Mouse (Mus musculus) heart, postnatal 0 days (tissue): ENCODE data around the gene Gm21970. TPM values are rescaled to one million over a fixed set of nuclear protein-coding genes. Genes with fewer than 3 reads are reported as not detected.
A peak's percentile ranks its signal among the peaks of the same experiment; 100 is the strongest.
"Not testable (repeated sequence)": the region's sequence is repeated elsewhere in the genome, so short reads cannot be mapped to it uniquely, and the experiment has no call there.

Experiments
- ATAC-seq: fragments of 200-750 bp; cut with Nextera tagmentation; 2 replicates; pipeline ENCODE4 v1.8.0; 2017; ENCODE audit warnings: low read depth, moderate number of reproducible peaks, moderate library complexity; ENCODE audit not compliant: insufficient read depth
- DNase-seq: peaks from one replicate; pipeline ENCODE4 v3.0.0-alpha.2; 2016; ENCODE audit warnings: low spot score
- H3K27ac ChIP-seq: fragments of 300-500 bp; sonication (generic); 2 replicates; pipeline ENCODE4 v1.5.1; 2014; ENCODE audit warnings: low read depth, mild to moderate bottlenecking
- H3K27me3 ChIP-seq: fragments of 300-500 bp; sonication (generic); 2 replicates; pipeline ENCODE4 v1.6.1; 2014; ENCODE audit warnings: low read length, mixed read lengths; ENCODE audit not compliant: control insufficient read depth, insufficient read depth
- H3K36me3 ChIP-seq: fragments of 300-500 bp; sonication (generic); replicated peaks from 2 replicates; pipeline ENCODE4 v1.6.1; 2014; ENCODE audit warnings: low read length, mixed read lengths; ENCODE audit not compliant: control insufficient read depth, insufficient read depth
- H3K4me1 ChIP-seq: fragments of 300-500 bp; sonication (generic); 2 replicates; pipeline ENCODE4 v1.6.1; 2014; ENCODE audit warnings: antibody characterized with exemption; ENCODE audit not compliant: control insufficient read depth, insufficient read depth
- H3K4me2 ChIP-seq: fragments of 300-500 bp; sonication (generic); 2 replicates; pipeline ENCODE4 v1.6.1; 2014; ENCODE audit warnings: low read depth, mild to moderate bottlenecking, low read length, moderate library complexity
- H3K4me3 ChIP-seq: fragments of 300-500 bp; sonication (generic); 2 replicates; pipeline ENCODE4 v1.5.1; 2014; ENCODE audit warnings: low read depth, low read length
- H3K9ac ChIP-seq: fragments of 300-500 bp; sonication (generic); replicated peaks from 2 replicates; pipeline ENCODE4 v1.6.1; 2014; ENCODE audit warnings: low read depth, low read length, mixed read lengths
- H3K9me3 ChIP-seq: fragments of 300-500 bp; sonication (generic); replicated peaks from 2 replicates; pipeline ENCODE4 v1.6.1; 2016; ENCODE audit warnings: low read length; ENCODE audit not compliant: control insufficient read depth
- CTCF ChIP-seq: IDR thresholded peaks from 2 replicates; pipeline ENCODE4 v1.5.1; 2016; ENCODE audit warnings: antibody characterized with exemption, control low read depth, low read depth
- EP300 ChIP-seq: IDR thresholded peaks from 2 replicates; pipeline ENCODE4 v1.6.1; 2016; ENCODE audit warnings: antibody characterized with exemption, low read depth
- WGBS: fragments of 180-500 bp; shearing (Covaris S2); extraction: QIAGEN DNeasy Blood & Tissue Kit; methylation state at CpG from one replicate; pipeline ENCODE4 v1.1.7; 2014; 5-methylcytosine and 5-hydroxymethylcytosine counted together
- polyA plus RNA-seq: library from polyadenylated mRNA; unstranded; fragments of >200 nt; fragmentation: Nextera tagmentation; extraction: Ambion mirVana; gene quantifications from 2 replicates; pipeline ENCODE4 v1.2.1, GENCODE M21; 2015
- total RNA-seq: library from RNA; depleted of rRNA; stranded (reverse); fragments of >200 nt; gene quantifications from 2 replicates; pipeline ENCODE4 v1.2.3, GENCODE M21; 2014; ENCODE audit warnings: low replicate concordance

Gm21970 gene
- total and polyA plus RNA-seq, 2 experiments from 2014 or later: not detected

DNA sequence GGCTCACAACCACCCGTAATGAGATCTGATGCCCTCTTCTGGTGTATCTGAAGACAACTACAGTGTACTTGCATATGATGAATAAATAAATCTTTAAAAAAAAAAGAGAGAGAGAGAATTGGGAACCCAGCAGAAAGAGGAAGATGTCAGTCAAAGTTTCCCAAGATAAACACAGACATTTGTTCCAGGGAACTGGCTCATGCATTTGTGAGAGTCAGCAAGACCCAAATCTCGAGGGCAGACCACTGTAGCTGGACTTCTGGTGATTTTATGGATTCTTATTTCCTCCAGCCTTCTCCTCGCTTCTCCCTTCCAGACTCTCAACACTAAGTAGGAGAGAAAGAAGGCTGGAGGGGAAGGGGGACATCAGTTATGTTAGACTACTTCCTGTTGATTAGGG is 46.6 kb downstream of the Gm21970 start:
- H3K36me3 ChIP-seq: no peaks in the 10 kb centered on the region
- no peak overlapping the region for H3K4me2 ChIP-seq
- TF ChIP-seq CTCF (no peak), EP300 (no peak)
- peaks cover 19% of the 10 kb centered on the region for H3K4me1 ChIP-seq
- no peaks in the 10 kb centered on the region for H3K27me3 ChIP-seq
- ATAC-seq: no peak
- H3K4me3 ChIP-seq: no peak overlapping the region
- no peaks in the 10 kb centered on the region for H3K9me3 ChIP-seq
- no peak for DNase-seq
- H3K9ac ChIP-seq: no peak overlapping the region
- H3K27ac ChIP-seq: no peak overlapping the region
- WGBS: 82% methylated on average over 3 of the region's 3 CpGs

GRCm38 (mm10) chr16:91438599-91438998 is 47.1 kb downstream of the Gm21970 start:
- not testable (repeated sequence) for H3K27ac ChIP-seq, DNase-seq, ATAC-seq, H3K9me3 ChIP-seq, H3K36me3 ChIP-seq, H3K27me3 ChIP-seq, H3K9ac ChIP-seq, H3K4me2 ChIP-seq, H3K4me3 ChIP-seq
- H3K4me1 ChIP-seq: peaks cover 17% of the 10 kb centered on the region
- 76% methylated on average over 1 of the region's 1 CpGs for WGBS

DNA sequence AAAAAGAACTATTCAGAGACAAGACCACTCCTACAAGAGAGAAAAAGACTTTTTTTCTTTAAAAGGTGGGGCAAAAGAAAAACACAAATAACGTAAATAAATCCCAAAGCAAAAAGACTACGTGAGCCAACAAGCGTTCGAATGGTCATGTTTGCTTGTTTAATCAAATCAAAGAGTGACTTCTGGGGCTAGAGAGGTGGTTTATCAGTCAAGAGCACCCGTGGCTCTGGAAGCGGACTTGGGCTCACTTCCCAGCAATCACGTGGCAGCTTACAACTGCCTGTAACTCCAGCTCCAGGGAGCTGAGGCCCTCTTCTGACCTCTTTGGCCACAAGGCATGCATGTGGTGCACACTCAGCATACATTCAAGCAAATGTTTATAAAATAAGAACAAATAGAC is 49.8 kb downstream of the Gm21970 start:
- no peak overlapping the region for H3K9ac ChIP-seq
- H3K27me3 ChIP-seq: no peaks in the 10 kb centered on the region
- no peak overlapping the region for H3K4me2 ChIP-seq
- H3K4me1 ChIP-seq: peaks cover 15% of the 10 kb centered on the region; the same call in 1 of the 2 replicates
- peak overlapping the region; percentile 49 for H3K27ac ChIP-seq
- H3K4me3 ChIP-seq: no peak overlapping the region
- 14% methylated on average over 7 of the region's 7 CpGs for WGBS
- DNase-seq (peak; percentile 84), ATAC-seq (peak; percentile 90)
- H3K9me3 ChIP-seq: no peaks in the 10 kb centered on the region
- TF ChIP-seq EP300 (peak; percentile 58; the same call in 1 of the 2 replicates), CTCF (peak; percentile 61)
- no peaks in the 10 kb centered on the region for H3K36me3 ChIP-seq

GRCm38 (mm10) chr16:91441811-91442240 is 50.3 kb downstream of the Gm21970 start:
- Histone ChIP-seq H3K4me2 (no peak overlapping the region), H3K4me1 (peaks cover 15% of the 10 kb centered on the region; the same call in 1 of the 2 replicates), H3K9ac (no peak overlapping the region; the same call in 1 of the 2 replicates), H3K36me3 (no peaks in the 10 kb centered on the region), H3K4me3 (no peak overlapping the region), H3K27ac (peak overlapping the region; percentile 49; the same call in 1 of the 2 replicates), H3K9me3 (no peaks in the 10 kb centered on the region), H3K27me3 (no peaks in the 10 kb centered on the region)
- 57% methylated on average over 7 of the region's 7 CpGs for WGBS
- ATAC-seq: 0 out of 2 replicates have a peak, but pooled peaks have one; percentile 3
- TF ChIP-seq CTCF (no peak), EP300 (no peak)
- DNase-seq: no peak

- ATAC-seq: no peak
- H3K4me2 ChIP-seq: no peak overlapping the region
- no peak overlapping the region for H3K4me3 ChIP-seq
- no peaks in the 10 kb centered on the region for H3K27me3 ChIP-seq
- H3K36me3 ChIP-seq: no peaks in the 10 kb centered on the region
- H3K9ac ChIP-seq: no peak overlapping the region
- whole genome bisulfite sequencing: 60% methylated on average over 4 of the region's 4 CpGs
- H3K27ac ChIP-seq: no peak overlapping the region; the same call in 1 of the 2 replicates
- no peak for DNase-seq
- peaks cover 19% of the 10 kb centered on the region; the same call in 1 of the 2 replicates for H3K4me1 ChIP-seq
- TF ChIP-seq EP300 (no peak), CTCF (no peak)
- H3K9me3 ChIP-seq: no peaks in the 10 kb centered on the region
Observed at GRCm38 (mm10) chr16:91442446-91442845, 50.9 kb downstream of the Gm21970 start.

DNA sequence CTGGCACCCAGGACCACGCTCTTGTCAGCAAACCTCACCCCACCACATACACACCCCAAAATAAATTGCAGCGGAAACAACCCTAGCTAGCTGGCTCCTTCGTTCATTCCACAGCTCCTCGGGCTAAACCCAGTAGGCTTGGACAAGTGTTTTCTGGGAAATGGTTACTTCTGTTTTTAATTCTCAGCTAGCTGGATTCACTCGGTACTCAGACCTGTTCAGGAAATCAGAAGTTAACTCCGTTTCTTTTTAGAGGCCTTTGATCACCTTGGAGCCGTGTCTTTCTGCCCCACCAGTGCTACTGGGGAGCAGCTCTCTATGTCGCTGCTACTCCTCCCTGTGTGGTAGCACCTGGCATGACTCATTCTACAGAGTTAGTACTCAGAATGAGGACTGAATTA is 51.7 kb downstream of the Gm21970 start:
- H3K9me3 ChIP-seq: no peaks in the 10 kb centered on the region
- no peak for TF ChIP-seq CTCF
- TF ChIP-seq EP300: no peak
- H3K27me3 ChIP-seq: no peaks in the 10 kb centered on the region
- no peak overlapping the region for H3K9ac ChIP-seq
- H3K36me3 ChIP-seq: no peaks in the 10 kb centered on the region
- ATAC-seq (no peak), DNase-seq (no peak)
- 75% methylated on average over 8 of the region's 8 CpGs for WGBS
- no peak overlapping the region for H3K4me3 ChIP-seq
- H3K27ac ChIP-seq: no peak overlapping the region; the same call in 1 of the 2 replicates
- H3K4me1 ChIP-seq: peaks cover 26% of the 10 kb centered on the region; the same call in 1 of the 2 replicates
- H3K4me2 ChIP-seq: no peak overlapping the region
